Mouse (Mus musculus) myocyte (in vitro differentiated cells): ENCODE data around the gene Rab44.

Source experiments
- MAX ChIP-seq: IDR thresholded peaks from one replicate; pipeline ENCODE4 v1.6.1; 2011; ENCODE audit warnings: low read depth, mild to moderate bottlenecking, control low read depth
- POLR2A ChIP-seq: IDR thresholded peaks from one replicate; pipeline ENCODE4 v1.6.1; 2011; ENCODE audit warnings: low read depth, mild to moderate bottlenecking, control low read depth, moderate library complexity; ENCODE audit not compliant: insufficient read length
- POLR2AphosphoS2 ChIP-seq: IDR thresholded peaks from one replicate; pipeline ENCODE4 v1.6.1; 2011; ENCODE audit warnings: low read depth, control low read depth; ENCODE audit not compliant: insufficient read length
- SRF ChIP-seq: IDR thresholded peaks from one replicate; pipeline ENCODE4 v1.6.1; 2011; ENCODE audit warnings: low read depth; ENCODE audit not compliant: control insufficient read depth, insufficient read length
- TCF12 ChIP-seq: IDR thresholded peaks from one replicate; pipeline ENCODE4 v1.6.1; 2011; ENCODE audit warnings: mild to moderate bottlenecking, control low read depth; ENCODE audit not compliant: poor library complexity, insufficient read depth, severe bottlenecking
- USF1 ChIP-seq: IDR thresholded peaks from one replicate; pipeline ENCODE4 v1.6.1; 2011; ENCODE audit warnings: low read depth, mild to moderate bottlenecking, control low read depth, moderate library complexity

DNA sequence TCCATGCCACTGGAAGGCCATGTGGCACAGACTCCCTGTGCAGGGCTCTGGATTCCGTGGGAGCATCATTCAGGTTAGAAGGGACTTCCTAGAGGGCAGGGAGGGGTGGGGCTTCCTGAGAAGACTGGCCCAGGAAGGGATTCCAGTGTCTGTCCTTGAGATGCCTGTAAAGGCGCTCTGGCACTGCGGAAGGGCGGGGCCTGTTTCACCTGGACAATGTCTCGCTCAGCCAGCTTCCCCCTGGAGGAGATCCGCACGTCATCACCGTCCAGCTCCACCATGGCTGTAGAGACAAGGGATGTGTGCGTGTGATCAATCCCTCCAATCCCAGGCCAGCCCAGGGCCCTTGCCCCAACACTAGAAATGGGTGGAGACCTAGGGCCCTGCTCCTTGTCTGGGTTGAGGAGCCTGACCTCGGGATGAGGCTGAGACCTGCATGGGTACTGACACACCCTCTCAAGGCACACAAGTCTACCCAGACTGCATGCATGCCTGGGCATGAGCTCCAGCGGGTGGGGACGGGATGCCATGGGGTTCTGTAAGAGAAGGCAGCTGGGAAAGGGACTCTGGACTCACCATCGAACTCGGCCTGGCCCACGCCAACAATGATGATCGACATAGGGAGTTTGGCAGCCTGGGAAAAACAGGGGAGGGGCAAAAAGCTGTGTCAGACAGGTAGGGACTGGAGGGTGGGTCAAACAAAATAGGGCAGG is 46.0 kb downstream of the Rab44 start:
- TF ChIP-seq MAX (no peak), USF1 (no peak), SRF (no peak), POLR2A (no peak), POLR2AphosphoS2 (no peak), TCF12 (no peak)
